Mouse (Mus musculus) urinary bladder, postnatal 10 days (tissue): ENCODE measurements around the gene Ccdc96.

Experiments
- DNase-seq: peaks from one replicate; pipeline ENCODE4 v3.0.0; 2022; ENCODE audit warnings: low spot score

The Ccdc96 gene

DNA sequence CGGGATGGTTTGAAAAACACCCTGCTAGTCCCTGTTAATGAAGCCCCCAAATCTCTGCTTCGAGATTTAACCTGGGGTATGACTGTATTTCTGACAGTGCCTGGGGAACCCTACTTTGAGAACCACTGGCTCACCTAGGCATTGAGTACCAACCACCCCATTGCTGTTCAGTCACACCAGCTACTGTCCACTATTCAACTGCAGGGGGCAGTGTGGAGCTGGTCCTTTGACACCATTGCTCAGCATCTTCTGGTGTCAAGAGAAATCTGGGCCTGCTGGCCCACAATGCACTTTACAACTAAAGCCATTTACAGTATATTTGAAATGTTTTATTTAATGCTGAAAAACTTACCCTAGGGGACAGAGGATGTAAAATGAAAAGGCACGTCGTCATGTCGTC, 10.1 kb upstream of the Ccdc96 start:
- no peak for DNase-seq

DNA sequence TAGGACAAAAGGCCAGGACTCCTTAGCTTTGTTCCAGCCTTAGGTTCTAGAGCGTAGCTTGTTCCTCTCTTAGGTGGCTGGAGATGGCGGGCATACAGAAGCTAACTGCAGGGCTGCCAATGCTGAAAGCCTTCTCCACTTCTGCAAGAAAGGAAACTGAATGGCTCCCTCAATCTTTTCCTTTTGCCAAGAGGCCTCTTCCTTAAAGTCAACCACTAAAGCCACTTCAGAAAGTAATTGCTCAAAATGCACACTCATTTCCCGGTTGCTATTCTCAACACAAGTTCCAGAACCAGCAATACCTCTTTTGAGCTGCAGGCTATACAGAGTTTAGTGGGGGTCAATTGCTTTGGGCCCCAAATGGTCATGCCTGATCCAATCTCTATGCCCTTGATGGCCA, 6.9 kb upstream of the Ccdc96 start:
- DNase-seq: no peak

DNA sequence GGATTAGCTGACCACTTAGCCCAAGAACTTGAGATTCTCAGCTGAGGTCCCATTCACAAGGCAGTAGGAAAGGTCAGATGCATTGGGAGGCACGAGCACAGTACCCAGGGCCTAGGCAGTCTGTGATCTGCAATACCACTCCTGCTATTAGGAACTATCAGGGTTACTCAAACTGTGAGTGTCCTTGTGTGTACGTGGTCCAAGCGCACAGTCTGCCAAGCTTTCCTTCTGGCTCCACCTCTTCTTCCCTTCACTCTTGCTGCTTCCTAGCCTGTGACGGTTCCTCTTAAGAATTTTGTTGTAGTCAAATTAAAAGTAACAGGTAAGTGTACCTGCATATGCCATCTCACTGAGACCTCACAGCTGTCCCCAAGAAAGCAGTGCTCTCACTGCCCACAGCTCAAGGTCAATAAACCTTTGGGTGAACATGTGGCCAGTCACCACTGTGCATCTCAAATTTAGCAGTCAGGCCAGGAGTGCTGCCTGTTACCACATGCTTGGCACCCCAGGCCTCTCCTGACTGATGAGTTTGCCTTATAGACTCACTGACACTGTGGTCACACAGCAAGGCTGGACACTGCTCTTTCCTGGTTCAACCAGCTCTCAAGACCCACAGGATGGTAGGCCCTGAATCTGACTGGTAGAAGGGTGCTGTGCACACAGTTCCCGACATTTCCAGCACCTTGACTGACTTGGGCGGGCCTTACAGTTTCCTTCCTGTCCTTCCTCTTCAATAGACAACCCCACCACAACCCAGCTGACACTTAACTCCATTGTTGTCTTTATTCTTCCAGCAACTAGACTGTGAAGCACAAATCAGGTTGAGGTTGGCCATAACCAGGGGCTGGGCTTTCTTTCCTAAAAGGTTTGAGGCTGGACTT, 5.6 kb upstream of the Ccdc96 start:
- no peak for DNase-seq

DNA sequence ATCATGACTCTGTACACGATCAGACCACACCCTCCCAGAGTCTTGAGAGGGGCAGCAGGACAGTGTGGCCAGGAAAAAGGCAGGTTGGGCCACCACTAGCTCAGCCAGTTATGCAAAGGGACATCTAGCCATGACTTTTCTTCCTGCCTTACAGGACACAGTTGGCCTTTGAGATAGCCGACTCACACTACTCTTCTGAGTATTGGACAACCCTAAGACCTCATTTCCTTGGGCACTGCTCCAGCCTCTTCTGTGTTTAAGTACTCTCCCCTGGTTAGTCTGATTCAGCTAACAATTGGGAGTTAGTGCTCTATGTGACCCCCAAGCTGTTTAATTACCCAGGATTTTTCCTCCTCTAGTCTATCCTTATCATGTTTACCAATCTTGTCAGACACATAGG, 4.7 kb upstream of the Ccdc96 start:
- DNase-seq: no peak

DNA sequence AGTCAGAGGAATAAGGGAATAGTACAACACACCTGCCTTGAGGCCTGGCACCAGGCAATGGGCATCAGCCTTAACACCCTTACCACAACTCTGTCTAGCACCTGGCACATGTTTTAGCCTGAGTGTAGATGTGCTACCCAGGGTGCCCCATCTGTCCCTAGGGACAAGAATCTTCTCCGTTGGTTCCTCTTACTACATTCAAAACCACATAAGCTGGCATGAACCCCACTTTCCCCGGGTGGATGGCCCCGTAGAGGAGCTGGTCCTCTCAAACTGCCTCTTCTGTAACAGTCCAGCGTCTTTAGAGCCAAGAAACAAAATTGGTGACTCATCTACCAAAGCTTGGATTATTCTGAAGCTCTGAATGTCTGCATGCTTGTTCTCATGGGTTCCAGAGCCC, 4.0 kb upstream of the Ccdc96 start:
- no peak for DNase-seq

DNA sequence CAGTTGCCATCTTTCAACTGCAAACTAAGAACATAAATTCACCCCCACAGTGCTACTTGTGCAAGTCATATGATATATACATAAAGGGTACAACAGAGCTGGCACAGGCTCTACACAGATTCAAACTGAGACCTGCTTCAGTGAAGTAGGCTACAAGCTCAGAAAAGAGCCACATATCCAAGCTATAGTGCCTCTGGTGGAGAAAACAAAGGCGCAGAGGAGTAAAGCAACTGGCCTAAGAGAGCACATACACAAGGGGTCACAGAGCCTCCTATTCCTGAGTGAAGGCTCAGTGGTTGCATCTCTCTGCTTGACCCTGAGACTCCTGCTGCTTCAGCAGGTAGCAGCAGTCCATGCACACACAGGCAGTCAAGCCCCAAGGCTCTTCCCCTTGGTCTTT, 3.3 kb upstream of the Ccdc96 start:
- DNase-seq: no peak

DNA sequence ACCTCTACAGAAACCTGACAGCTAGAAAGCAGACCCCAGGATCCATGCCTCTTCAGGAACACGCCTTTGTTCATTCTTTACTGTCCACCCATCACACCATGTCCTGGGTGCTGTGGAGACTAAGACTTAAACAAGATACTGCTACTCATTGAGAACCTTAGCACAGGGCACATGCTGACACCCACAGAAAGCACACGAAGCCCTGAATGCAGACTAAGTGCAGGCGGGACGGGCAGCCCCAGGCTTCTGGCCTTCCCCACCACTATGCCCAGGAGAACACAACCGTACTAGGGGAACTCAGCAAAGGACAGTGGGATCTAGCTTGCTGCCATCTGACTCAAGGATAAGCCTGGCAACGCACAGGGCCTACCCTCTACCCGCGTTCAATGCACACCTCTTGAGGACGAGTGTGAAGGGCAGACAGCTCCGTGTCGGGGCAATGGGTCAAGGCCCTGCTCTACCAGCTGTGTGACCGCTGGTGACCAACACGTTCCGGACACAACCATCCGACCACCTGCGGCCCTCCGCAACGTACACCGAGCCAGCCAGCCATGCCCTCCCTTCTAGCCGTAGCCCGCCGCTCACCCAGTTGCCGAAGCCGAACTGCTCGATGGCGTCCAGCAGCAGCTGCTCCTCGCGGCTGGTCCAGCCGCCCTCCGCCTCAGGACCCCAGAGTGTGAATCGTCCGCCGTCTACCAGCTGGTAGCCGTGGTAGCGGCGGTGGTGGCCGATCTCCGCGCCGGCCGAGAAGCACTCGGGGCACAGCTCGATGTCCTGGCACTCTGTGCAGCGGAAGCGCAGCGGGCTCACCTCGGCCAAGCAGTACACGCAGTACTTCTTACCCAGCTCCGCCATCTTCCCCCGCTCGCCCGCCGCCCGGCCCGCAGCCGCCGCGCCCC, 936 bp upstream of the Ccdc96 start:
- no peak for DNase-seq

DNA sequence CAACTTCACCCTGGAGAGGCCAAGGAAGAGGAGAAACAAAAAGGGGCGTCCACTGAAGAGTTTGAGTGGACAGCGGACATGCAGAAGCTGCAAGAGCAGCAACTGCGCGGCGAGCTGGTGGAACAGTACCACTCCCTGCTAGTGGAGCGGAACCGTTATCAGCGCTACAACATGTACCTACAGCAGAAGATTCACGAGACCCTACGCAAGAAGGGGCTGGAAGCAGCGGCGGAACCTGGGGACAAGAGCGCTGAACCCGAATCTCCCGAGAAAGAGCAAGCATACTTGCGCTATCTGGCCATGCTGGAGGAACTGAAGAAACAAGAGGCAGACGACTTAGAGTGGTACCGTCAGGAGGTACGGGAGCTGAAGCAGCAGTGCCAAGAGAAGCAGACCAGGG, 918 bp downstream of the Ccdc96 start:
- no peak for DNase-seq

DNA sequence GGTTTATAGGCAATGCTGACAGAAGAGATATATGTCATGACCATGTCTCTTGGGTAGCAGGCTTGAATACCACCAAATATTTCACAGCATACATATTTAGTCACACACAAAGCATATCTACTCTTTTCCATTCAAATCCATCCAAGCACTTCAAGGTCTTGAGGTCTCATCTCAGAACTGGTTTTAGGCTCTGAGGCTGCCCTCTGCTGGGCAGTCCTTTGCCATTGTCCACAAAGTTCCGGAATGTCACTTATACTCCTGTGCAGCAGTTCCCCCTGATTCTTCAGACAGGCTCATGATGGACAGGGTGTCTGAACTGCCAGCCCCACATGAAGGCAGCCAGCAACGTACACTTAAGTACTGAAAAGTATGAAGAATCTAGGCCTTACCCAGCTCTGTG, 4.8 kb downstream of the Ccdc96 start:
- no peak for DNase-seq

DNA sequence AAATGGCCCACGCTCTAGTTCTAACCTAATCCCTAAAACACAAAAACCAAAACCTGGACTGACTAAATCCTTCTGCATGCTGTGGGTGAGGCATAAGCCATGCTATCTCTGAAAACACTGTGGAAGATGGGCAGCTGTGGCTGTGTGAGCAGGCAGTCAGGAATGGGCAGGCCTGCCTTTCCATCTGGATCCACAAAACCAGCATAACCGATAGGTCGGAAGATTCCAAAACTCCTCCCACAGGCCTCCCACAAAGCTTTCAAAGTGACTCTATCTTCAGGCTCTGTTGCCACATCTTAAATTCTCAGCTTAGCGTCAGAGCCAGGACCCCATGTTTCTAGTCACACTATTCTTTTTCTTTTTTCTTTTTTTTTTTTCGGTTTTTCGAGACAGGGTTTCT, 9.5 kb downstream of the Ccdc96 start:
- DNase-seq: no peak

DNA sequence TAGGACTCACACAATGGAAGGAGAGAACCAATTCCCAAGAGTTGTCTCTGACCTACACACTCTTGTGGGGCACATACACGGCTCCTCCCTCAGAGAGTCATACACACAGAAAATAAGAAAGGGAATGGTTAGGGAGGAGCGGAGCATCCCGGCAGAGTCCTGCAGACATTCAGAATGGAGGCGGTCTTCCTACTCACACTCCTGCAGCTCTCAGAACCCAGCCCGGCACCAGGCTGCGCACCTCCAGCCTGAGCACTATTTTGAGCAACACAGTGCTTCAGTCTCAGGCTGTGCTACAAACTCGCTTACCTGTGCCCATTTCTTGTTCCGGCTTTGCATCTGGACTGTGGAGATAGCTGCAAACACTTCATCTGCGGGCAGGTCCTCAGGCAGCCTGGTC, 10.3 kb downstream of the Ccdc96 start:
- DNase-seq: no peak

DNA sequence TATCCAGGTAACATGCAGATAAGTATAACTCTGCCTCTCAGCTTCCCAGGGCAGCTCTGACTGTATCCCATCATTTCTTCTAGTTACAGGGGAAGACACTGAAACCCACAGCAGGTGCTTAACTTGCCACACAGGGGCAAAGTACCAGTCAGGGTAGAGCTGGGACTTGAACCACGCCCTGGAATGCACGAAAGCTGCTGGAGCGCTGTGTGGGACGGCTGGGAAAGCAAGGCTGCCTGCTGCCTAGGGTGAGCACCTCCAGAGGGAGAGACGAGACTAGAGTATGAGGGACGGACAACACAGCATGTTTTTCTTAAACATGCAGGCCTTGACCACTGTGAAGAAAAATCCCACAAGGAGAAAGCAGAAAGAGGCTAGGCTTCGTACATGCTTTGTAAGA, 20.8 kb downstream of the Ccdc96 start:
- no peak for DNase-seq

DNA sequence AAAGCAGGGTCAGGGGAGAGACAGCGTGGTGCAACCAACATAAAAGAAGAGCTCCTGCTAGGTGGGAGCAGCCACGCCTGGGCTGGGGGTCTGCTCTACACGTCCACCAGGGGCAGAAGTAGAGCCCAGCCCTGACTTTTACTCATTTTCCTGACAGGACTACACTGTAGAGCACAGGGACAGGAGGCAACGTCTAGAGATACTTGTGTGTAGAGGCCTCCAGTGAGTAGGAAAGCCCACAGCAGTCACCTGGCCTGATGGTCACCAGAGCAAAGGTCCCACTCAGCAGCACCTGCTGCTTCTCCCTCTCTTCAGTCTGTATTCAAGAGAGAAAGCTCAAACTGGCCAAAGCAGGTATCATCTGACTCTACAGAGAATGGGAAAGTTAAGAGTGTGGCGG, 21.3 kb downstream of the Ccdc96 start:
- no peak for DNase-seq

DNA sequence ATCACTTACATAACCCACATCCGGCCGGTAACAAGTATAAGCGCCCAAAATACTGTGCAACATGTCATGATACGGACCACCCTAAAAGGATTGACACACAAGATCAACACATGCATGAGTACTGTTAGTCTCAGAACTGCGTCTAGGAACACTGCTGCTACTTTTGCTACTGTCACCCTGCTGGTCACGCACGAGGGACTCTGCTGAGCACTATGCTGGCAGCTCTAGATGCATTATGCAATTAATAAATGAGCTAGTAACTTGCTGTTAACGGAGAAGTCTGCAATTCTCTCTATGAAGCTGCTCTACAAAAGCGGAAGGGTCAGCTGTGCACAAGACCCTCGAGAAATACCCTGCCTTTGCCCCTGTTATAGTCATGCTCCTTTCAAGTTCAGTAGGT, 24.0 kb downstream of the Ccdc96 start:
- DNase-seq: no peak

DNA sequence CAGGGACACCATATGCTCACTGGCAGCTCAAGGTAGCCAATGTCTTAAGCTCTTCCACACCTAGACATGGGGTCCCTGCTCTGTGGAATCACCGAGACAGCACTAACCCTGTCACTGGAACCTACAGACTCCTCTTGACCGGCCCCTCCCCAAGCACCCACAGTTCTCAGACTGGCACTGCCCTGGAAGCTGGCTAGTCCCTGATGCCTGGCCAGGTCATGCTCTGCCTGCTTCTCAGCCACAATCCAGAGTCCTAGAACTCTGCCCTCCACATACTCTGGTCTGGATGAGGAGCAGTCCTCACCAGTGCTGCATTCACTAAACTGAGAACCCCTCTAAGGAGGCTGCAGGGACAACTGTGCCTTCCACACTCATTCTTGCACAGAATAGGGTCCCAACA, 26.6 kb downstream of the Ccdc96 start:
- no peak for DNase-seq

DNA sequence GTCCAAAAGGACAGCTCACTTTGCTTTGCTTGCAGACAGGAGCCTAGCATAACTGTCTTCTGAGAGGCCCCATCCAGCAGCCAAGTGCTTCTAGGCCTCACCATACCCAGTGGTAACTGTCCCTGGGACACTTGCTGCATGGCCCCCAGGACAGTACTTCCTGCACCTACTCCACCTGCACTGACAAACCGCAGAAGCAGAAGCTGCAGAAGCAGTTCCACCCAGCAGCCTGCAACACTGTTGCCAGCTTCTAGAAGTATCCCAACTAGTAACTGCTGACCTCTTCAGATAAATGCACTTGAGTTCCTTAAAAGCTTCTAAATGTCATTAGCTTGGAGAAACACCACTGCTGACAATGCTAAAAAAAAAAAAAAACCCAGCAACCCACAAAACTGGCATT, 30.7 kb downstream of the Ccdc96 start:
- no peak for DNase-seq

DNA sequence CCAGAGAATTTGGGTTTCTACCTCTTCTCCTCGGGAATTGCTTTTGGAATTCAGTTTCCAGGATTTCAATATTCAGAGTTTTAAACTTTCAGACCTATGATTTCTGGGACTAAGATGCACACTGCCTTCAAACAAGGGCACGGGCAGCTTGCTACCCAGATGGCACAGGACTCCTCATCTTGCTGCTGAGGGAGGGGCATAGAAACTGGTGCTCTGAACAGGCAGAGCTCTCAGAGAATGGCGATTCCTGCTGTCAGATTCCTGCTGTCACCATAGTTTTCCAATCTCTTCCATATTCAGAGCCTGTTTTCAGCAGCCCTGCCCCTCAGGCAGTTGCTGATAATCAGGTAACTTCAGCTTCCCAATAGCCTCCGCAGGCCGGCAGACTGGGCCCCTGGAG, 31.2 kb downstream of the Ccdc96 start:
- no peak for DNase-seq

DNA sequence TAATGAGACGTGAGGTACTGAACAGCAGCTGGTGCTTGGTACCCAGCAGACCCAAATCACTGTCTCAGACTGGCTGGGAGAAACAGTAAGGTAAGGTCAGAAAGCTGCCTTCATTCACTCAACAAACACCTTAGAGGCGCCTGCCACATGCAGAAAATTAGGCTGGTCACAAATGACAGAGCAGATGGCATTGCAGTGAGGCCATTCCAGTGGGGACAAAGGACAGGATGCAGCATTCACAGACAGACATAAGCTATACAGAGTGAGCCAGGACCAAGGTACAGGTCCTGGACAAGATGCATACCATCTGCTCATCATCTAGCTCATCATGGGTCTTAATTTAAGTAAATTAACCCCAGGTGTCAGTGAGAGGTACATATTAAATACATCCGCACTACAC, 33.2 kb downstream of the Ccdc96 start:
- DNase-seq: no peak

DNA sequence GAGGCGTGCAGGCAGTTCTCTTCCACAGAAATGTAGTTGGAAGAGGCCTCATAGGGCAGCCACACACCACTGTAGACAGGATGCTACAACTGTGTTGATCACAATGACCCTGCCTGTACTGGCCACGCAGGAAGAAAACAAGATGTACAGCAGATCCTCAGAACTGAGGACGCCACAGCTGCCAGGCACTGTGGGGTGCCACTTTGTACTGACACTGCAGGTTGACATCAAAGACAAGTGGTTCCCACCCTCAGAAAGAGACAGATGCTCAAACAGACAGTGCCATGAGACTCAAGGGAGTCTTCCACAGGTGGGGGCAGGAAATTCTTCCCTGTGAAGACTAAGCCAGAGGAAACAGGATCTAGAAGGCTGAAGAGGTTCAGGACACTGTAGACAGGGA, 35.4 kb downstream of the Ccdc96 start:
- no peak for DNase-seq

DNA sequence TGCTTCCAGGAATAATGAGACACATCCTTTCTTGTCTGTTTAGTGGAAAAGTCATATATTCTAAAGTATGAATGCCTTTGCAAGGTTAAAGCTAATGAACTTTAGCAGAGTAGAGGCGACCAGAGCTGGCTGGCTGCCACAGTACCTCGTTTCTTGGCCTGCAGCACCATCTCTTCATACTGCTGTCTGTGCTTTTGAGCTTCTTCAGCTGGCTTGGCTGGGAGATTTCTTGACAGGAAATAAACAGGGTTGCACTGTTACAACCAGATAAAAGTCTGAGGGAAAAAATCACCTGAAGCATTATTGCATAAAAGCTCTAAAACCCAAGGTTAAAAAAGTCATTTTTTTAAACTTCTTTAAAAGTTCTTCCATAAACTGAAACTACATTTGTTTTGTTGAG, 38.4 kb downstream of the Ccdc96 start:
- no peak for DNase-seq

DNA sequence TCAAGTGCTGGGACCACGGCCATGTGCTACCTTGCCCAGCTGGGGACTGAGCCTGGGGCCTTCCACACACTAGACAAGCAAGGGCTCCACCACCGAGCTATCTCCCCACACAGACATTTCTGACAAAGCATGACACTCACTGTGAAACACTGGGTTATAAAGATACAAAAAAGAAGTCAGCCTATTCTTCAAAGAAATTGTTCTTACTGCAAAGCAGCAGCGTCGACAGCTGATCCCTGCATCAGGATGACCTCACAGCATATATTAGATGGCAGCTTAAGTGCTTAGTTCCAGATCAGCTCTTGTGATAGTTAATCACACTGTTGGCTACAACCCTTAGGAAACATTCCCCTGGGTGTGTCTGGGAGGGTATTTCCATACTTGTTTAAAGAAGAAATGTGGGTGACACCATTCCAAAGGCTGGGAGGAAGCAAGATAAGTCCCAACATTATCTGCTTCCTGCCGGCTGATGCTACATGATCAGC, 38.9 kb downstream of the Ccdc96 start:
- DNase-seq: no peak

DNA sequence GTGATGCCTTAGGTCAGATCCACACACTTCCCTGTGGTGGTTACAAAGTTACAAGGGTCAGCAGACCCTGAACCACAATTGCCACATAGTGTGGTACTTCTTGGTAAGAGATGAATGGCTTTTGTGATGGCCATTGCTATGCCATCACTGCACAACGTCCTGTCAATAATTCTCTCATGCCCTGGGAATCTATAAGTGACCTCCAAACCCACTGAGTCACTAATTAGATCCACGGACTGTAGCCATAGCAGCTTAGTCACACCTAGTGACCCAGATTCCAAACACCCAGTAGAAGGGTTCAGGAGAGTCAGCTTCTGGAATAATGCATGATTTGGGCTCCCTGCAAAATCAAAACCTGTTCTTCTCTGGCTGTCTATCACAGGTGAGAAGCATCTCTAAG, 40.8 kb downstream of the Ccdc96 start:
- DNase-seq: no peak

DNA sequence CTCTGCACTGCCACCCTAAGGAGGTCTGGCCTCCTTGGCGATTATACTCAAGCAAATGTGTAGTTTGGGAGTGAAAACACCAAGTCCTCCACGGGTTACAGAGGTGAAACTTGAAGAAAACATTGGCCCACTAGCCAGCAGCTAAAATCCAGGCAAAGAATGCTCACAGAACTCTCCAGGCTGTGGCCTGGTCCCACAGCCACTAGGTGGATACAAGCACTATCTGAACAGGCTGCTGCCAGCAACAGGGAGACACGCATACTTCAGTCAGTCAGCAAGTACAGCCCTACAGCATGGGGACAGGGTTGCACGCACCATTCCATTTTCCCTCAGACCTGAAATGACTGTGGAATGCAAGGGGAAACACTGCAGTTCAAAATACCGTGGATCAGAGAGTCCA, 41.9 kb downstream of the Ccdc96 start:
- DNase-seq: no peak
